Mouse (Mus musculus): ENCODE data around the gene Pdlim5.

- no peak for TF ChIP-seq POLR2A (IDR thresholded peaks at IDR 0.05; ENCODE audit: insufficient read depth, low read length)
- no peak for TF ChIP-seq CTCF (IDR thresholded peaks at IDR 0.05; ENCODE audit: low read depth, low read length)
These were observed 77.3 kb downstream of the Pdlim5 start for GRCm38 (mm10) chr3:142318147-142318546.

Data from ES-Bruce4 (cell line).